Mouse (Mus musculus) splenic B cell, adult 2 months (primary cell): ENCODE results near the gene Wfdc3.

Experiments
- DNase-seq: peaks from one replicate; pipeline ENCODE4 v3.0.0-alpha.2; 2011; ENCODE audit warnings: low read depth, low spot score
- H3K27me3 ChIP-seq: 2 replicates; pipeline ENCODE4 v1.6.1; 2012; ENCODE audit warnings: mild to moderate bottlenecking, low read length, moderate library complexity, mixed read lengths; ENCODE audit not compliant: control insufficient read depth, poor library complexity, insufficient read depth, severe bottlenecking
- H3K36me3 ChIP-seq: 2 replicates; pipeline ENCODE4 v1.6.1; 2012; ENCODE audit warnings: mild to moderate bottlenecking, low read length, moderate library complexity, mixed read lengths; ENCODE audit not compliant: control insufficient read depth, poor library complexity, insufficient read depth, severe bottlenecking

Gene Wfdc3

DNA sequence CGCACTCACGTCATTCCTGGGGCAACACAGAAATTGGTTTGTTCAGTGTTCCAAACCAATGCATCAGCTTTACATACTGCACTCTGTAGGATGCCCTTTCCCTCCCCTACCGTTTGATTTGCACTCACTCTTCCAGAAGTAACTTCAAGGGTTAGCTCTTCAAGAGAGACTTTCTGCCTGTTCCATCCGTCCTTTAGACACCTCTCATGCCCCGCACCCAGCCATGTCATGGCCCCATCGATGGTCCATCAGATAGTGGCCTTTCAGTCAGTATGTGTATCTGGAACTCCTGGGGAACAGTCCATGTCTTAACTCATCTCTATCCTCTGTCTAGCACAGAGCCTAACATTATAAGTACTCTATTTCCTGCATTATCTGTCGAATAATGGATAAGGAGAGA is 16.9 kb upstream of the Wfdc3 start:
- DNase-seq, result no peak
- Histone ChIP-seq H3K27me3 (no peaks in the 10 kb centered on the region), H3K36me3 (peaks cover 9% of the 10 kb centered on the region)

- H3K36me3 ChIP-seq, result peaks cover 10% of the 10 kb centered on the region
- DNase-seq, result no peak
- H3K27me3 ChIP-seq, result no peaks in the 10 kb centered on the region
These were observed 16.2 kb upstream of the Wfdc3 start for GRCm38 (mm10) chr2:164761971-164762370.

DNA sequence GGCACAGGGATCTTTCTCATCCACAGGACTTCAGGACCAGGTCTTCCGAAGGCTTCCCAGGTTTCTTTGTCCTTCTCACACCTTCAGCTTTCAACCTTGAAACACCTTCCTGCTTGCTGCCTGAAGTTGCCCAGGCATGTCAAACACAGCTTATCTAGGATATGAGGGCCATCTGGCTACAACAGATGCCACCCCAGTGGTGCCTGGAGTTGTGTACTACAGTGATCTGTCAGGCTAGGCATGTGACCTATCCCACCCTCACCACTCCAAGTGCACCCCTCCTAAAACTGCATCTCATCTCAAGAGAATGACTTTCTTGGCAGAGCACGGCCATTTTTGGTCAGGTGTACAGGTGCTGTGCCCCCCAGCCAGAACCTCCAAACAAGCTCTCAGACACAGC is 15.8 kb upstream of the Wfdc3 start:
- H3K36me3 ChIP-seq, result peaks cover 13% of the 10 kb centered on the region
- H3K27me3 ChIP-seq, result no peaks in the 10 kb centered on the region
- no peak for DNase-seq

DNA sequence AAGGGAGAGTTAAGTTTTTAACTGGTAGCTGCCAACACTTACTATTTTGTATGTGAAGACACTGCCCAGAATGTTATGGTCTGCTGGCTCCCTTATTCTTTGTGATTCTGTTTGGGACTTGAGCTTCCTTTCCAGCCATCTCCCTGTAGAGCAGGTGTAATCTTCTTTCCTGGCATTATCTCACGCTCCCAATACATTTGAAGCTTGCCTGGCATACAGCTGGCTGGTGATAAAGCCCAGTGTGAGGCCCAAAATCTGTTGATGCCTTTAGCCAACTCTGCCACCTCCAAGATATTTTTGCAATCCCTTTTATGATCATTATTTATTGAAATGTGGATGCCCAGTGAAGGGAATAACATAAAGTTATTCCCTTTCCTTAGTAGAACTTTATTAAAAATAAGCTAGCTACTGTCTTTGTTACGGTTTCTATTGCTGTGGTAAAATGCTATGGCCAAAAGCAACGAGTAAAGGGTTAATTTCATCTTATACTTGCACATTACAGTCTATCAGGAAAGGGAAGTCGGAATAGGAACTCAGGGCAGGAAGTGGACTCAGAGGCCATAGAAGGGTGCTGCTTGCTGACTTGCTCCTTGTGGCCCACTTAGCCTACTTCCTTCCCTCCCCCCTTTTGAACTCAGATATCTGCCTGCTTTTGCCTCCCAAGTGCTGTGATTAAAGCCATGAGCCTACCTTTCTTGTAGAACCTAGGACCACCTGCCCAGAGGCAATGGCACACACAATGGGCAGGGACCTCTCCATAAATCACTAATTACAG is 14.5 kb upstream of the Wfdc3 start:
- DNase-seq, result no peak
- H3K36me3 ChIP-seq, result peaks cover 11% of the 10 kb centered on the region
- no peaks in the 10 kb centered on the region for H3K27me3 ChIP-seq

DNA sequence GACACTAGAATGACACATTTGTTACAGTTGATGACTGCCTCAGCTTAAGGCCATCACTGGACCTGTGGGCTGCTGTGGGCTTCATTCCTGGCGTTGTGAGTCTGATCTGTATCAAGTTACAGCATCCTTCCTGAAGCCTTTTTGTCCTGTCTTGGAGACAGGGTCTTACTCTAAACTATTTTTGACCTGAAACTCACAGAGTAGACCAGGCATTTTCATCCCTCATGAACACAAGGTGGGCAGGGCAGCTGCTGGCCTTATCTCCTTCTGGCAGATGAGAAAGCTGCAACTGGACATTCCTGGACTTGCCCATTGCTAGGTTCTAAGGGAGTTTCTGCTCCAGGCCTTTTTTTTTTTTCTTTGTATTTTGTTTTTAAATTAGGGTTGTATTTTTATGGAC is 13.0 kb upstream of the Wfdc3 start:
- H3K27me3 ChIP-seq, result no peaks in the 10 kb centered on the region
- no peak for DNase-seq
- peaks cover 9% of the 10 kb centered on the region for H3K36me3 ChIP-seq

DNA sequence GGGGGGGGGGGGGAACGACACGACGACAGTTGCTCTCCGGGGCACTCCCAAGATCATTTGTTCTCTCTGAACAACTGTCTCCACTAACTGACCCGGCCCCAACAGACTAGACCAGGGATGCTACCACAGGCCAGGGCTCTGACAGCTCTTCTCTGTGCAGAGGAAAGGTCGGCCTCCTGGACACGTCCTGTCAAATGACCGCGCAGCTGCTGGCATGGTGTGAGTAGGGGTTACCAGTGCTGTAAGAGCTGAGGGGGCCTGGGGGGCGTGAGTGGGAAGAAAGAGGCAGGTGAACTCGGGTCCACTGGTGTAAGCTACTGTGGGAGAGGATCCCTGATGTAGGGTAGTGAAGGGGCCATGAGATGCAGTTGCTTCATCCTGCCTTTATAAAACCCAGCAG is 12.1 kb upstream of the Wfdc3 start:
- no peak for DNase-seq
- Histone ChIP-seq H3K36me3 (peaks cover 9% of the 10 kb centered on the region), H3K27me3 (no peaks in the 10 kb centered on the region)

DNA sequence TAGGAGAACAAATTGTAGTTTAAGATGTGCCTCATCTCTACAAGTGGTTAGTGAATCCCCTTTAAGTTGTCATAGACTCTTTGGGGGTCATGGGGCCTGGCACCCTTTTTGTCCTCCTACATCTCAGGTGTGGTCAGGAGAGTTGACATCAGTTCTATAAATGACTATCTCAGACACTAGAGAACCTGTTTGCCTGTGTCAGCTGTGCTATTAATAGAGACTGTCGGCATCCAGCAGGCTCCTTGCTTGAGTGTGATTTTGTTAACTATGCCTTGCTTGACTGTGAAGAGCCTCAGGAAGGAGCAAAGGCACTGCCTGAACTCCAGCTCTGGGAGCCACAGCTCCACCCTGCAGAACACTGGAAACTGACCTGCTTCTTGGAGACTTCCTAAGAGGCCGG is 9.1 kb upstream of the Wfdc3 start:
- no peaks in the 10 kb centered on the region for H3K27me3 ChIP-seq
- H3K36me3 ChIP-seq, result peaks cover 20% of the 10 kb centered on the region
- no peak for DNase-seq

DNA sequence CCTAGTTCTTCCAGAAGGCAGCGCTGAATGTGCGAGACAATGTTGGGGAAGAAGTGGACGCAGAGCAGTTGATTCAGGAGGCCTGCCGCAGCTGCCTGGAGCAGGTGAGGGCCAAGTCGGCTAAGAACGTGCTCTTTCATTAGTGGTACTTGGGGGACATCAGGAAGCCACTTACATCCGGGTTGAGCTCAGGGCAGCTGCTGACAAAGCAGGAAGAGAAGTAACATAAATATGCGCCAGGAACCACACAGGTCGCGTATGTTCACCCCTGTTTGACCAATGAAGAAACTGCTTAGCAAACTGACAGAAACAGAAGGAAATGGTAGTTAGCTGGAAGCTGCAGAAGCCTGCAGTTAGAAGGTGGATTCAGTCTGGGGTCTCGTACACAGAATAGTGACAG is 8.4 kb upstream of the Wfdc3 start:
- Histone ChIP-seq H3K36me3 (peaks cover 19% of the 10 kb centered on the region), H3K27me3 (no peaks in the 10 kb centered on the region)
- no peak for DNase-seq

- Histone ChIP-seq H3K27me3 (no peaks in the 10 kb centered on the region), H3K36me3 (peaks cover 20% of the 10 kb centered on the region)
- DNase-seq, result no peak
These were observed 6.7 kb upstream of the Wfdc3 start for GRCm38 (mm10) chr2:164752454-164752853.

GRCm38 (mm10) chr2:164748991-164749390 is 3.3 kb upstream of the Wfdc3 start:
- no peak for DNase-seq
- H3K27me3 ChIP-seq, result no peaks in the 10 kb centered on the region
- peaks cover 16% of the 10 kb centered on the region for H3K36me3 ChIP-seq

- H3K36me3 ChIP-seq, result peaks cover 16% of the 10 kb centered on the region
- H3K27me3 ChIP-seq, result no peaks in the 10 kb centered on the region
These were observed 2.5 kb upstream of the Wfdc3 start for GRCm38 (mm10) chr2:164748191-164748590.

GRCm38 (mm10) chr2:164746693-164747092 is 962 bp upstream of the Wfdc3 start:
- peaks cover 7% of the 10 kb centered on the region; the same call in 1 of the 2 replicates for H3K36me3 ChIP-seq
- peak; percentile 16 for DNase-seq
- H3K27me3 ChIP-seq, result no peaks in the 10 kb centered on the region

More at GRCm38 (mm10) chr2:164748191-164748590, 2.5 kb upstream of the Wfdc3 start:
- DNase-seq, result no peak

- DNase-seq, result no peak
- Histone ChIP-seq H3K36me3 (peaks cover 3% of the 10 kb centered on the region; the same call in 1 of the 2 replicates), H3K27me3 (no peaks in the 10 kb centered on the region)
These were observed 744 bp downstream of the Wfdc3 start for GRCm38 (mm10) chr2:164744987-164745386.

GRCm38 (mm10) chr2:164739876-164740275 is 5.9 kb downstream of the Wfdc3 start:
- no peak for DNase-seq
- H3K27me3 ChIP-seq, result no peaks in the 10 kb centered on the region
- no peaks in the 10 kb centered on the region for H3K36me3 ChIP-seq

GRCm38 (mm10) chr2:164737377-164738090 is 8.2 kb downstream of the Wfdc3 start:
- H3K27me3 ChIP-seq, result no peaks in the 10 kb centered on the region
- no peak for DNase-seq
- no peaks in the 10 kb centered on the region for H3K36me3 ChIP-seq
